Mouse (Mus musculus) heart, postnatal 4 days (tissue): ENCODE results near the gene Tfpi. TPM values are rescaled to one million over a fixed set of nuclear protein-coding genes. Genes with fewer than 3 reads are reported as not detected.
A peak's percentile ranks its signal among the peaks of the same experiment; 100 is the strongest.

Source experiments
- DNase-seq: peaks from one replicate; pipeline ENCODE4 v3.0.0; 2021
- total RNA-seq, 2 experiments: library from RNA; stranded (reverse); gene quantifications; 2 replicates each; pipeline ENCODE4 v1.2.3; 2021

Tfpi gene
- total RNA-seq = 10 to 100 TPM; 62.0 to 64.4 TPM

DNA sequence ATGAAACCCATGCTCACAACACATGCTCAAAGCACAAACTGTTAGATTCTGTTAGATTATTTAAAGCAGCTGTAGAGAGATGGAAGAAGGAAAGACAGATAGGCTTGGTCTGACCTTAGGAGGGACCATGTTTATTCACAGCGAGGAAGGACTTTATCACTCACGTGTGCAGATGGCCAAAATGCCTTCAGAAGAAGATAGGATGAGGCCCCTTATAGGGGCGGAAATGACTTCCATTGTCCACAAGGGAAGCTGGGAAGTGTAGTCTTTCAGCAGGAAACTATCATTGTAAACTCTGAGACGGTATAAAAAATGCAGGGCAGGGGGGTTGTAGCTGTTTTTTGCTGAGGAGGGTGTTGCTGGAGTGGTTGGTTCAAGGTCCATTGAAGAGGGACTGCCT, at the start of gene Tfpi:
TSS of gene Tfpi (minus strand) at position 199 of the 400 bp plus-strand sequence.
- peak; percentile 46 for DNase-seq

DNA sequence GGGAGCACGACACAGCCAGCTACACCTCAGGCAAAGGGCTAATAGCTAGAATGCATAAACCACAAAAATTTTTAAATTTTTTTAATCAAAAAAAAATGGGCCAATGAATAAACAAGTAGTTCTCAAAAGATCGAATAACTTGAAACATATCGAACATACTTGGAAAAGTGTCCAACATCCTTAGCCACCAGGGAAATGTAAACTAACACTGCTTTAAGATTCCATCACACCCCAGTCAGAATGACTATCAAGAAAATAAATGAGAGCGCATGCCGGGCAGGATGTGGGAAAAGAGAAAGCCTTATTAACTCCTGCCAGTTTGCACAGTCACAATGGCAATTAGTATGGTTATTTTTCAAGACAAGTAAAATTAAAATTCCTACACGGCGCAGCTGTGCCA, 49.6 kb upstream of the Tfpi start:
- DNase-seq = no peak

DNA sequence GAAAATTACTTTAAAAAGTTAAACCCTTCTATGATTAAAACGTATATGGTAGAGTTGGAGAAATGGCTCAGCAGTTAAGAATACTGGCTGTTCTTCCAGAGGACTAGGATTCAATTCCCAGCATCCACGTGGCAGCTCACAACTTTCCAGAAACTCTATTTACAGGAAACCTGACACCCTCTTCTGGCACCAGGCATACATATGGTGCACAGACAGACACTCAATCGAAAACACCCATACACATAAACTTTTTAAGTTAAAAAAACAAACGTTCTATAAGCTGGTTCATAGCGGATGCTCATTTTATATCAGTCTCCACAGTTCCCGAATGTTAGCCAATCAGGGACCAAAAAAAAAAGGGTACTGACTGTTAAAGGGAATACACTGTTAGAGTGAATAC, 49.2 kb upstream of the Tfpi start:
- DNase-seq = no peak

DNA sequence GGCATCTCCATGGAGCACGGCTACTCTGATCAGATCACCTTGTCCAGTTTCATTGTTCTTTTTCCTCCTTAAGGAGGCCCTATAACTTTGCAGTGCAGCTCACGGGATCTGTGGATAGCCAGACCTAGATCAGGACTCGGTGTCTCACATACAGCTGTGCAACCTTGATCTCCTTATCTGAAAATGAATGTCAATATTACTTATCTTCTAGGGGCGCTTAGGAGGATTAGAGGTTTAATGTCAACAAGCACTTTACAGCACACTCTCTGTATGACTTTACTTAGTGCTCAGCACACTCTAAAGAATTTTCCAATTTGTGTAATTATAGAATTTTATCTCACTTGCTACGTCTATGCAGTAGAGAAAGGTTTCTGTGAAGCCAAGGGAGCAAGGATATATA, 48.5 kb upstream of the Tfpi start:
- no peak for DNase-seq

DNA sequence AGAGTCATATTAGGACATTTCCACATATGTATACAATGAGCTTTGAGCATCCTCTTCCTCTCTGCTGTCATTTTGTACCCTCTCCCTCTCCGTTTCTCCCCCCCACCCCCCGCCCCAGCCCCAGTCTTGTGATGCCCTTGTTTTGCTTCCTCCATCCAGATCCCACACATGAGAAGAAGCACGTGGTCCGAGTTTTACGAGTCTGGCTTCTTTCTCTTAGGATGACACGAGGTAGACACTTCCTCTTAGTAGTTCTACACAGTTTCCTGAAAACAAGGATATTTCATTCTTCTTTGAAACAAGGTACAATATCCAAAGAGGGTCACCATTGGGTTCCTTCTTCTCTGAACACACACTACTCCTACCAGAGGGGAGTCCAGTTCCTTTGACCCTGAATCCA, 47.4 kb upstream of the Tfpi start:
- no peak for DNase-seq

DNA sequence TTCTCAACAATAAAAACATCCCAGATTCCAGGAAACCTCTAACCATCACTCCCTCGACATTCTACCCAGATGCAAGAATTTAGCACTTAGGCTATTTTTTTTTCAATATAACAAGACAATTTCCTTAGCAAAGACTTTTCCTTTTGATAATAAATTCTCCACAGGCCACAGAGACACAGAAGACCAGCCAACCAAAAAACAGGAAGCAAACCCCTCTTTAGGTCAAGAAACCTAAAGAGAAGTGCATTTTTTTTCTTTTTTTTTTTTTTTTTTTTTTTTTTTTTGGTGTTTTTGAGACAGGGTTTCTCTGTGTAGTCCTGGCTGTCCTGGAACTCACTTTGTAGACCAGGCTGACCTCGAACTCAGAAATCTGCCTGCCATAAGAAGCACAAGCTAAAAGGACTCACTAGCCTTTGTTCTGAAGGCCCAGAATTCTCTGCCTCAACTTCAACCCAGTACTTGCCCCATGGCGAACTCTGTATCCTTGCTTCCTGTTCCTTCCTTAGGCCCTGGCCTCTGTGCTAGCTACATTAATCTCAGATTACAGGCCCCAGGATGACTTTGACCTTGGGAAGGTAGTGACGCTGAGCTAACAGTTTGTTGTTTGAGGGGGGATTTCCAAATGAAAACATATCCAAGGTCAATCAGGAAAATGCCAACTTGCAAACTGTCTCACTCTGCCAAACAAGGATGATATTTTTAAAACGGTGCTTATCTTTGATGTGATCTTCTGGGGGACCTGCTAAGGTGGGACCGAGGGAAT, 46.7 kb upstream of the Tfpi start:
- no peak for DNase-seq

DNA sequence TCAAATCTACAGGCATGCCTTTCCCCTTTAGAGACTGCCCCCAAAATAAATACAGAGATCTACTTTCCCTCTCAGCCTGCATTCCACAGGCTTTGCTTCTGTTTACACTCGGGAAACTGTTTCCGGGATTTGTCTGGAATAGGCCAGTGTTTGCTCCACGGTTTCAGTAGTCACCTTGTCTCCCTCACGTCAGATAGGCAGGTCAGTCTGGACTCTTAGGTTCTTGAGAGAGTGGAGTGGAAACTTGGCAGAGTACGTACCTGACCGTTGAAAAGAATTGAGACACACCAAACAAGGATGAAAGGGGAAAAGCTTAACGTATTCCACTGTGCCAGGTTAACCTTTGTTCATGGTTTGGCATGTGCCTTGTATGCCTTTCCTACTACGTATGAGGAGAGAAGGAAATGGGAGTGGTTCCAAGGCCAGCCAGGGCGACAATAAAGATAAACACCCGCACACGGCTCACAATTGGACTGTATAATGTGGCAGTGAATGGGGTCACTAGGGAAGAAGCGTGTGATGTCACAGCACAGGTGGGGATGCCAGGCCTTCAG, 43.0 kb upstream of the Tfpi start:
- peak; percentile 68 for DNase-seq

DNA sequence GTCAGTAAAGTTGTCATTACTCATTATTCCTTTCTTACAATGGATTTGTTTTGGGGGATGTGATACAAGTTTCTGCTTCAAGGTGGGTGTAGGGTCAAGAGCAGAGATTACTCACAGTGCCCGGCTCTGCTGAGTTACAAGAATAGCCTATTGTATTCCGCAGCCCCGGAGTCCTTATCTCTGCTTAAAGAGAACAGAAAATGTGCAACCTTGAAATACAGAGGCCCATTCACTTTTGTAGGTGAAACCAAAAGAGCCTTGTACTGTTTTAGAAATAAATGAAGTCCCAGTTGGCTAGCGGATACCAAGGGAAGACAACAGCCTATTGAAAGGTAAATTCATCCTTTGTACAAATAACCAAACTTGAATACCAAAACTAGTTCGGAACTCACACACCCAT, 42.2 kb upstream of the Tfpi start:
- DNase-seq = peak; percentile 16

DNA sequence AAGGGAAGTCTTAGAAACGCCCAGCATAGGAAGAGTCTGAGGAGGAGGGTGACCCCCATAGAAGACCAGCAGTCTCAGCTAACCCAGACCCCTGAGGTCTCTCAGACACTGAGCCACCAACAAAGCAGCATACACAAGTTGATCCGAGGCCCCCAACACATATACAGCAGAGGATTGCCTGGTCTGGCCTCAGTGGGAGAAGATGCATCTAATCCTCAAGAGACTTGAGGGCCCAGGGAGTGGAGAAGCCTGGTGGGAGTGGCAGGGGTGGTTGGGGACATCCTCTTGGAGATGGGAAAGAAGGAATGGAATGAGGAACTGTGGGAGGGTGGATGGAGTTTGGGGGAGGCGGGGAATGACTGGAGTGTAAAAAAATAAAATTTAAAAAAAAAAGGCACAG, 36.7 kb upstream of the Tfpi start:
- DNase-seq = no peak

DNA sequence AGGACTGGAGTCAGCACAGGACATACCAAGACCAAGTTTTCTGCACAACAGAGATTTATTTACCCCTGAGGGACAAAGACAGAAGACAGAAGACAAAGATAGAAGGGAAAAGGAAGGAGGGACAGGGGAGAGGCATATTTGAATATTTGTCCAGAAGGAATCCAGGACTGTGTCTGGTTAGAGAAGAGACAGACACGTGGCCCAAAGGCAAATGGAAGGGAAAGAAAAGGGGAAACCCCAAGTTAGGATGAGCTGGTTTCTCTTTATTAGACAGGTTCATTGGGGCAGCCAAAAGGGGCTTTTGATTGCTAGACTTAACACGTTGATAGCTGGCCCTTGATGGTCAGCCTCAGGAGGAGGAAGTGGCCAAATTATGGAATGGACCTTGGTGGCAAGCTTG, 34.9 kb upstream of the Tfpi start:
- no peak for DNase-seq

DNA sequence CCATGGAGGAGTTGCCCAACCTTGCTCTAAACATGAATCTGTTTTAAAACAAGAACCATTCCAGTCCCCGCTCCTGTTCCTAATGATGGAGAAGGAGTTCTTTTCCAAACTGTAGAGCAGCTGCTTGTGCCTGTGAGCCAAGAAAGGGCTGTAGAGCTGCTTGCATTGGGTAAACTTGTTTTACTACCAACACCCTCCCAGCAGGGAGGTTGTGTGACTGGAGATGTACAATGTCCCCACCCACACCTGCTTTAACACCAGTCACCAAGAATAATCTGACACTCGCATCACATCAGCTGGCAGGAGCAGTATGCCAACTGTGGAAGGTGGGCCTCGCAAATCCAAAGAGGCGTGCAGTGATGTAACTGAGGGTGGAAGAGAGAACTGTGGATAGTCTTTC, 34.5 kb upstream of the Tfpi start:
- no peak for DNase-seq

DNA sequence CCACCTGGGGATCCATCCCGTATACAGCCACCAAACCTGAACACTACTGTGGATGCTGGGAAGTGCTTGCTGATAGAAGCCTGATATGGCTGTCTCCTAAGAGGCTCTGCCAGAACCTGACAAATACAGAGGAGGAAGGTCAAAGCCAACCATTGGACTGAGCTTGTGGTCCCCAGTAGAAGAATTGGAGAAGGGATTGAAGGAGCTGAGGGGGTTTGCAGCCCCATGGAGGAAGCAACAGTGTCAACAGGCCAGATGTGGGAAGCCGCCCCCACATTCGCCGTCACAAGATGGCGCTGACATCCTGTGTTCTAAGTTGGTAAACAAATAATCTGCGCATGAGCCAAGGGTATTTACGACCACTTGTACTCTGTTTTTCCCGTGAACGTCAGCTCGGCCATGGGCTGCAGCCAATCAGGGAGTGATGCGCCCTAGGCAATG, 28.4 kb upstream of the Tfpi start:
- DNase-seq = peak; percentile 26

DNA sequence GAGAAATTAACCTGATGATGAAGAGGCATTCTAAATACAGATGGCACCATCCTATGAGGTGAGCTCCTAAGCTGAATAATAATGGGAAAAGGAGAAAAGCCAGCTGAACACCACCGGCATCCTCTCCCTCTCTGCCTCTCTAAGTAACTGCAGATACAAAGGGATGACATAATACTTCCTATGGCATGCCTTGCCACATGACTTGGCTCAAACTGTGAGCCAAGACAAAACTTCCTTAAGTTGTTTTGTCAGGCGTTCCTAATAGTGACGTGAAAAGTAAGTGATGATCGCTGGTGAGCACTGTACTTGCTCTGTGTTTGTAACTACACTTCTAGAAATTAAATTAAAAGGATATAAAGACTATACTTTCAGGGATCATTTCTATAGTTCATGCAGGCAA, 27.7 kb upstream of the Tfpi start:
- DNase-seq = no peak

DNA sequence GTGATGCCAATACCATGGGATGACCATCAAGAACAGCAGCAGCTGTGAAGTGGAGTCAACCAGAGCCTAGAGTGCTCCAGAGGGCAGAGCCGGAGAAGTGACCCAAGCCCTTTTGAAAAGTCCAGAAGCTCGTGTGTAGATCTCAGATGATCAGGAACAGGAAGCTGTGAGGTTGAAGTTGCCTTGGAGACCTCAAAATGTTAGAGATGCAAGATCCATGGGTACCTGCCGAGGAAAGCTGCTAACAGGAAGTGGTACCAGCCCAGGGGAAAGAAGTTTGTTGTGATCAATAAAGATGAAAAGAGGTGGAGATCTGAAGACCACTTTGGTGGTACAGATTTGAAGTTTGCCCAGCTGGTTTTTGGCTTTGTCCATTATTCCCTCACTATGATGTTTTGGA, 22.3 kb upstream of the Tfpi start:
- DNase-seq = no peak

DNA sequence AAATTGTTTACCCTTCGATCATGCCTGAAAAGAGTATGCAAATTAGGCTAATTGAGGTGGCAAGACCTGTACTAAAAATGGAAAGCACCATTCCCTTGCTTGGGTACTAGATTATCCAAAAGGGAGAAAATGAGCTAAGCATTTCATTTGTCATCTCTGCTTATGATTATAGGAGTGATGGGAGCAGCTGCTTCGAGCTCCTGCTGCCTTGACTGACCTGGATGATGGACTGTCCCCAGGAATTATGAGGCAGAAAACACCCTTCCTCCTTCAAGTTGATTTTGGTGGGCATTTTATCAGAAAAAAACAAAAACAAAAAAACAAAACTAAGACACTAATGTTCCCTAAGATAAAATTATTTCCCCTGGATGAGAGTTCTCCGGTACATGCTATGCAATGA, 18.5 kb upstream of the Tfpi start:
- no peak for DNase-seq

DNA sequence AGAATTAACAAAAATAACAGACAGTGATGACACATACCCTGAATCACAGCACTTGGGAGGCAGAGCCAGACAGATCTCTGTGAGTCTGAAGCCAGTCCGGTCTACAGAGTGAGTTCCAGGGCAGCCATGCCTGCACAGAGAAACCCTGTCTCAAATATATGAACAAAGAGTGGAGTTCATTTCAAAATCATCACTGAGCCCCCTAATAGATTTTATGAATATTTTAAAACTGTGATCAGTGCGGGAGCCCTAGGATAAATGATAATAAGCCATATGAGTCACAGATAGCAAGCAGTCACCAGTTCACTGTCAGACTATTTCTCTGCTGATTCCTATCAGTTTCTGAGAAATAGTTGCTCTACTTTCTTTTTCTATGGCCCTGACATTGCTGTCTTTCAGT, 17.1 kb upstream of the Tfpi start:
- DNase-seq = no peak

DNA sequence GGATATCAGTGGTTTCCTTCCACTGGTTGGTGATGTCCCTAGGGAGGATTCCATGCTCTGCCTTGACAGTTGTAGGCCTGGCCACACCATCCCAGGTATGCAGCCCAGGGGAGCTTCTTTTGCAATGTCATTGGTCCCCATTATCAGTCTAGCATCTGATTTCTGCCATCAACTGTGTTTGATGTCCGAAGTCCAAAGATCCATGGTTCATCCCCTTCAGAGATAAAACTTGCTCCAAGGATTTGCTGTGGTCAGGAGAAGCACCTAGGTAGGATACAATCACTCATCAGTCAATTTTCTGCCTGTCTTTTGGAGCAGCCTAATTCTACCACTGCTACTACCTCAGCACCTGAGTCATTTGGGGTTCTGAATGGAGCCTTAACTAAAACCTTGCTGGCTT, 15.1 kb upstream of the Tfpi start:
- no peak for DNase-seq

DNA sequence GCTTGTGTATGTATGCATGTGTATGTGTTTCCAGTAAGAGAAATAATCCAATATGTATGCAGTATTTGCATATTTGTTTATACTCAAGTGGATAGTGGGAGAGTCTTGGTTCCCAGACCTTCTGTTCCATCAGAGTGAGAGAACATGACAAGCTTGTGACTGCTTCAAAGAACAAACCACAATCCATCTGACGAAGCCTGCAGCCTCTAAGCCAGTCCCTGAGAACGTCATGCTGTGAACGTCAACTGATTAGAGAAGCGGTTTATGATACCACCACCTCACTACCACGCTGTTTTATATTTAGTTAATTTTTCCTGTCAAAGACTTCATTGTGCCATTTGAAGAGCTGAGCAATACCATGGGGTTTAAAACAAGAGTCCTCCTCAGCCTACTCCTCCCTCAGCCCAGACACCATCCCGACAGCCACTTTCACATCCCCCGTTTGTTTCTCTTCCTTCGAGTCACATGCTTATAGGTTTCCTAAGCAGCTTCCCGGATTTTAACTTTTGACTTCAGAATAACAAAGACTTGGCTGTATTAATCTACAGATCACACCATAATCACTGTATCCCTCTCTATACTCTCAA, 11.2 kb upstream of the Tfpi start:
- no peak for DNase-seq

DNA sequence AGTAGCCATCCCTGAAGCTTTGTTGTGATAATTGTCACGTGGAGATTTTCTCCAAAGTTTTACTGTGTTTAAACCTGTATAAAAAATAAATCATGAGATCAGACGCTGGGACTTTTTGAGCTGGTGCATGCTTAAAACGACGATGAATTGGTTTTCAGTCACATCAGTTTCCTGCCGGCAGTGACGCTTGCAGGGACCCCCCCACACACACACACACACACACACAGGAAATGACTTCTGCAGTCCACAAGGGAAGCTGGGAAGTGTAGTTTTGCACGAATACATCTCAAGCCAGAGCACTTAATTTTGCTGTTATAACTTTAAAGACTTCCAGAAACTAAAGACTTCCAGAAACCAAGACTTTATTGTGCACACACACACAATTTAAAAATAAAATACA, 5.3 kb upstream of the Tfpi start:
- DNase-seq = peak; percentile 48

DNA sequence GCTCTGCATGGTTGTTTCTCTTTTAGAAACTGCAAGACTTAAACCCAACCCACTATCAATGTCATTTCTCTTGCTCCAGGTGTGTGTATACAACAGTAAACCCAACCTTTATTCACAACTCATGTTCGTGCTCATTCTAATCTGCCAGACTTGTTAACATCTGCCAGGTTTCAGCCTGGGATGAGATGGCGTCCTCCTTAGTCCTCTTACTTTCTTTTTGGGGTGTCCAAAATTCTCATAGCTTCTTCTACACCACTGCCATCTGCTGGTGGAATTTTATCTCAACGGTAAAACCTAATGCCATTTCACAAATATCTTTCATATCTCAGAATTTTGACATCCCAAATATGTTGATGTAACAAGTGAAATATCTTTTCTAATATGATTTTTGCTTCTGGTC, 2.5 kb upstream of the Tfpi start:
- DNase-seq = peak; percentile 67

DNA sequence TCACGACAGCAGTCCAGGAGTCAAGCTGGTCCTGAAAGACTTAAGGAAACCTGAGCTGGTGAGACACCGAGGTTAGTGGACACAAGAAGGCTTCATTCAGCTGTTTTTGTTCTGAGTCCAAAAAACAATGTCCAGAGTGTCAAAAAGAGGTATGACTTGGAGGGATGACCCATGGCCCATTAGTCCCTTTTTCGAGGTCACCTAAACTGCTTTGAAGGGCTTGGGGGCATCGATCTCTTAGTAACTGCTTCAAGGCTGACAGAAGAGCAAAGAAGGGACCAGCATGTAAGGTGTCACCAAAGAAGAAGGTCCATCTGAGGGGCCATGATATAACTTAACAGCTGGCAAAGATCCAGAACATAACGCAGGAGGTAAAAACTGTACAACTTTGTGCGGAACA, 1.2 kb upstream of the Tfpi start:
- DNase-seq = no peak

DNA sequence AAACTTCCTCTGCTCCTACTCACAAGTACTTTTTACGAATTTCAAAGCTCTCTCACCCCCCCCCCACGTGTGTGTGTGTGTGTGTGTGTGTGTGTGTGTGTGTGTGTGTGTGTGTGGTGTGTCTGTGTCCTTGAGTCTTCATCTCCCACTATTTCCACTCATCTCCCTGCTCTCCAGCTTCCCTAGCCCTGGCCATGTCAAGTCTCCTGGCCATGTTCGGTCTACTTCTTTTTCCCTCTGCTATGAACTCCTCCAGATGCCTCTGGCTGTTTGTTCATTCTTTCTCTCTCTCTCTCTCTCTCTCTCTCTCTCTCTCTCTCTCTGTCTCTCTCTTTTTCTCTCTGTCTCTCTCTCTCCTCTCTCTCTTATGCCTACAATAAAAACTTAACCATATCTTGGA, 444 bp downstream of the Tfpi start:
- DNase-seq = no peak

DNA sequence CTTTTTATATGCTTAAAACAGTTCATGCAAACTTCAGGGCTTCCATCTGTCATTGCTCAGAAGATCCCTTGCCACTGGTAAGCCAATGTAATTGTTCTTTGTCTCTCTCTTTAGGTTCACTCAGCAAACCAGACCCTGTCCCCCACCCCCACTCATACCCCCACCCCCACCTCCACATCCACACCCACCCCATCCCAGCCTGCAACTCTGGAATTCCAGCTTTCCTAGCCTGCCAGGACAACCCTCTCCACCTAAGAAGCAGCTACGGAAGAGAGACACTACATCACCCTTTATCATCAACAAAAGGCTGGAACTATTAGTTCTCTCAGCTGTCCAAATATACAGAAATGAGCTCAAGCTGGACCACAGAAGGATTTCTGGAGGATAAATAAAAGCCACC, 974 bp downstream of the Tfpi start:
- no peak for DNase-seq

DNA sequence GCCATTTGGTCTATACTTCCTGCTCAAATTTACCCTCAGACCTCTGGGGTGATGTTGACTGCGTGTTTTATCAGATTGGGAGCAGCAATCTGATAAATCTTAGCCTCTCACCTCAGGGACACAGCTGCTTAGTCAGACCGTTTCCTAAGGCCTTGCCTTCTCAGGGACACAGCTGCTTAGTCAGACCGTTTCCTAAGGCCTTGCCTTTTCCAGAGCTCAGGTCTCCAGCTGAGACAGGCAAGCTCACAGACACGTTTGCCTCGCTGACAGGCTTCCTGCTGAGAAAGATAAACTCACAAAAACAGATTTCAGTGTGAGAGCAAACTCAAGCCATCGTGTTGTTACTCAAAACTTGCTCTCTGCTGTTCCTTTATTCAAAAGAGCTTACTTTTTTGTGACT, 1.9 kb downstream of the Tfpi start:
- DNase-seq = peak; percentile 53
